Mouse (Mus musculus): ENCODE results near the gene Saa3. TPM values are rescaled to one million over a fixed set of nuclear protein-coding genes. Genes with fewer than 3 reads are reported as not detected.

Gene Saa3
- 0.26 to 2.0 TPM in 2 of 4 replicates, not detected in the others for total RNA-seq (2023)

DNA sequence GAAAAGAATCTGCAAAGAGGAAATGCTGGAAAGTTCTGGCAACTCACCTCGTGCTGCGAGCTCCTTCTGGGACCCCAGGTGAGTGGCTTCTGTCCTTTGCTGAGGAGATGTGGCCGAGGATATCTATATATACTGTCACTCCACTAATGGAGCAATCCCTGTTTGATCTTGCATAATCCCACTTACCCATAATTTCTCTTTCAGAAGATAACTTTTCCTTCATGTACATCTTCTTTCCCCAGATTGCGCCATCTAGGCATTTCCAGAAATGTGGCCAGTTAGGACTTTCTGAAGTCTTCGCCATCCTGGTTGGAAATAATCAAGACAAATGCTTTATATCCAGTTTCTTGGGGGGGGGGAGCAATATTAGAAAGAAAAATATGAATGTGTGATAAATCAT is at the start of gene Saa3:
Saa3 (minus strand) TSS at position 101 of the 400 bp plus-strand sequence.

DNA sequence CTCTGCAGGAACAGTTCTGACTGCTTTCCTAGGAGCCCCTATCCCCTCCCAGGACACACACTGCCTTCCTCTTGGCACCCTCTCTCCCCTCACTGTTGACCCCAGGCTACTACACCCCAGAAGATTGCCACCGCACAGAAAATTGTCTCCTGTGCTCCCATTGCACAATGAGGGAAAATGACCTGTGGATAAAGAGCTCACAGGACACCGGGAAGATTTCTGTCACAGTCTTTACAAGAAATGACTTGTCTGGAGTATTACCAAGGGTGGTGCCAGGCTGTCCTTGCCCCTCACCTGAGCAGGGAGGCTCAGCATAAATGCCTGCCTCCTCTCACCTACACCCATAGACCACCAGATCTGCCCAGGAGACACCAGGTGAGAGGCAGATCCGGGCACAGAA is 36.0 kb upstream of the Saa3 start, which contains the start of gene Saa2:
Saa2 (plus strand) TSS at position 301 of the 400 bp plus-strand sequence.

DNA sequence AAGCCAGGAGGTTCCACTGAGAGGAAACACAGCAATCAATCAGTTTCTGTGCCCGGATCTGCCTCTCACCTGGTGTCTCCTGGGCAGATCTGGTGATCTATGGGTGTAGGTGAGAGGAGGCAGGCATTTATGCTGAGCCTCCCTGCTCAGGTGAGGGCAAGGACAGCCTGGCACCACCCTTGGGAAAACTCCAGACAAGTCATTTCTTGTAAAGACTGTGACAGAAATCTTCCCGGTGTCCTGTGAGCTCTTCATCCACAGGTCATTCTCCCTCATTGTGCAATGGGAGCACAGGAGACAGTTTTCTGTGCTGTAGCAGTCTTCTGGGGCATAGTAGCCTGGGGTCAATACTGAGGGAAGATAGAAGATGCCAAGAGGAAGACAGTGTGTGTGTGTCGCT is 27.4 kb upstream of the Saa3 start, which contains the start of gene Saa1:
Saa1 (minus strand) TSS at position 101 of the 400 bp plus-strand sequence.

DNA sequence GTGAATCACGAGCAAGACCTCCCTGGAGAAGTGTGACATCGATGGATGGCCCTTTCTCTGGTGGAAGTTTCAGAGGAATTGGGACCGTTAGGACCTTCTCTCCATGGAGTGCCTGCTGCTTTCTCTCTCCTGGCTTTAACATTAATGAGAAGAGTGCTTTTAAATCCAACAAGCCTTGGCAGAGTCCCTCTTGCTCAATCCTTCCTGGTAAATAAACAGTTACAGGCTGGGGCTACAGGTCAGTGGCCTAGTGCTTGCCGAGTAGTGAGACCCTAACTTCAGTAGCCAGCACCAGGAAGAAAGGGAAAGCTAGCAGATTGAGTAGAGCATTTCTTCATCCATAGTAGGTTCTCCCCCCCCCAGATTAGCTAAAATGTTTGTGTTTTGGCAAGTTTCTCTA is 17.0 kb upstream of the Saa3 start, which contains the start of gene Saa4:
Saa4 (minus strand) TSS at position 146 of the 400 bp plus-strand sequence.

DNA sequence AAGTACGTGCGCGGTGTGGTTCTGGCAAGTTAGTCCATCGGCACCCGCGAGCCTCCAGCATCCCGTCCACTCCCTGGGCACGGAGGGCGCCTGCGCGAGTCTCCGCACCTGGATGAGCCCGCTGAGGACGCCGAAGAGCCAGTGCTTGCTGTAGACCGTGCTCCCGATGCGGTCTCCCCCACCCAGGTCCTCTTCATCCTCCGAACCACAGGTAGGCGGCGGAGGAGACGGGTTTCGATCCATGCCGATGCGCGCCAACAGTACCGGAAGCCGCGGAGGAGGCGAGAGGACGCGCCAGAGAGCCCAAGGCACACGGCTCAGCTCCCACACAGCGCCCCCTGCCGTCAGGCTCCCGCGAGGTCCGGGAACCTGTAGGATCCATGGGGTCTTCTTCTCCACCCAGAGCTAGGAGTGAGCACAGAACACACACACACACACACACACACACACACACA is 5.1 kb downstream of the Saa3 start, which contains the start of gene Saal1:
Saal1 (minus strand) TSS at position 291 of the 455 bp plus-strand sequence.

DNA sequence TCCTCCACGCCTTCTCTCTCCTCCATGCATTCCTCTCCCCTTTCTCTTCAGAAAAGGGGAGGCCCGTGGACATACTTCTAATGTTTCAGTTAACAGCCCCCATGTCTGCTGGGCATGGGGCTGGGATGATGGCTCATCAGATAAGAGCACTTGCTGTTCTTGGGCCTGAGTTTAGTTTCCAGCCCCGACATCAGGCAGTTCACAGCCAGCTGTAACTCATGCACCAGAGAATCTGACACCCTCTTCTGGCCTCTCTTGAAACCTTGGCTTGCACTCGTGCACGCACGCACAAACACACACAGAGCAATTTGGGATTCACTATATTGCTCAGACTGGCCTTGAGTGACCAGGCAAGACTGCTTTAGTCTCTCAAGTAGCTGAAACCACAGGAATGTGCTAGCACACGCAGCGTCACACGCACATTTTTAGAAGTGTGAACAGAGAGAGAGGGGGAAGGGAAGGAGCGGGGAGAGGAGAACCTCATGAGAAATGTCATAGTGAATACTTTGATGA is 43.3 kb downstream of the Saa3 start, which contains the start of gene Tph1:
Tph1 (minus strand) TSS at position 378 of the 513 bp plus-strand sequence.

Other genes with a start within 250 kb of the Saa3 start
- gene Sergef, start 75.9 kb downstream of the Saa3 start, total RNA-seq (2023), result 25.4 to 29.7 TPM (median 27.2 TPM) in 4 replicates
- not detected in 4 replicates for gene Tph1, start 43.2 kb downstream of the Saa3 start, total RNA-seq (2023)
- 13.7 to 17.4 TPM (median 15.1 TPM) in 4 replicates for gene Saal1, start 5.0 kb downstream of the Saa3 start, total RNA-seq (2023)
- gene Saa4, start 16.9 kb upstream of the Saa3 start, total RNA-seq (2023), result not detected in 4 replicates
- gene Saa1, start 27.3 kb upstream of the Saa3 start, total RNA-seq (2023), result not detected in 4 replicates
- gene Saa2, start 36.1 kb upstream of the Saa3 start, total RNA-seq (2023), result not detected in 4 replicates
- gene Hps5, start 80.4 kb upstream of the Saa3 start, total RNA-seq (2023), result 57.9 to 68.5 TPM (median 62.8 TPM) in 4 replicates
- 55.6 to 71.2 TPM (median 62.9 TPM) in 4 replicates for gene Gtf2h1, start 80.4 kb upstream of the Saa3 start, total RNA-seq (2023)
- gene Ldha, start 125.8 kb upstream of the Saa3 start, total RNA-seq (2023), result 151 to 165 TPM (median 159 TPM) in 4 replicates
- gene Ldhc, start 145.5 kb upstream of the Saa3 start, total RNA-seq (2023), result not detected in 4 replicates
- 54.4 to 67.3 TPM (median 57.4 TPM) in 4 replicates for gene Tsg101, start 204.3 kb upstream of the Saa3 start, total RNA-seq (2023)
- gene Uevld, start 242.8 kb upstream of the Saa3 start, total RNA-seq (2023), result 4.9 to 8.7 TPM (median 6.4 TPM) in 4 replicates